Mouse (Mus musculus) NIH3T3 (cell line): ENCODE results near the gene Apof.

Experiments
- DNase-seq: peaks from one replicate; pipeline ENCODE4 v3.0.0-alpha.2; 2012; ENCODE audit warnings: low read depth

The Apof gene

DNA sequence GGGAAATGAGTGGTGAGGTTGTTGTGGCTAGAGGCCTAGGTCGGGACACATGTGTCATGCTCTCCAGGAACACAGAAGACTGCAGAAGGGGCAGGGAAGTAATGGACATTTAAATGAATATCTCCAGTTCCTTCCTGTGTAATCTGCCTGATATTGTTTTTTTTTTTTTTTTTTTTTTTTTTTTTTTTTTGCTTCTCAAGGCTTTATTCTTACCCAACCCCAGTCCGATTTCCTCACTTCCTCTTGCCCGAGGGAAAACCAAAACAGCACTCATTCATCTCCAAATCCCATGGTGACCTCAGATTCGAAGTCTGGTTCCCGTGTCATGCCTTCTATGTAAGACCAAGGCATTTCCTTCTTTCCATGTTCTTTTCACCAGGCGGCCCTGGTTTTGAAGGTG, 29.8 kb downstream of the Apof start:
- peak; percentile 61 for DNase-seq

DNA sequence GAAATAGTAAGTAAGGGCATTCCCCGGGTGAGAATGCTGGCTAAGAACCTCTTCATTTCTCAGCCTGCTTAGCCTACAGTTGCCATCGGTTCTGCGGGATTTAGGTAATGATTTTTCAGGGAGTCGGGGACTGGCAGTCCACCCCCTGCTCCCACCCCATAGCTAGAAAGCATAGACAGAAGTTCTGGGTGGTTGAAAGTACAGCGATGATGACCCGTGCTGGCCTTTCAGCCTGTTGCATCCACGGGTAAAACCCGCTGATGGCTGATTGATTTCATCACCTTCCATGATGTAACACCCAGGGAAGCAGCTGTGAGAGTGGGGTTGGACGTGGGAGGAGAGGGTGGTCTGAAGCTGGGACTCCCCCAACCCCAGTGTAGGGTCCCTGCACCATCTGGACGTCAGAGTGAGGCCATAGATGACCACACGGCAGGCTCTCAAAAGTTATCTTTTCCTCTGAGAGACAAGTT, 30.3 kb downstream of the Apof start, which contains the start of gene Il23a:
Gene Il23a, minus strand, starts transcription at position 51 of the 470 bp plus-strand sequence.
- DNase-seq = no peak

GRCm38 (mm10) chr10:128302357-128302756, 33.9 kb downstream of the Apof start:
- peak; percentile 37 for DNase-seq

- no peak for DNase-seq
Observed at GRCm38 (mm10) chr10:128302785-128303125, 34.3 kb downstream of the Apof start.

DNA sequence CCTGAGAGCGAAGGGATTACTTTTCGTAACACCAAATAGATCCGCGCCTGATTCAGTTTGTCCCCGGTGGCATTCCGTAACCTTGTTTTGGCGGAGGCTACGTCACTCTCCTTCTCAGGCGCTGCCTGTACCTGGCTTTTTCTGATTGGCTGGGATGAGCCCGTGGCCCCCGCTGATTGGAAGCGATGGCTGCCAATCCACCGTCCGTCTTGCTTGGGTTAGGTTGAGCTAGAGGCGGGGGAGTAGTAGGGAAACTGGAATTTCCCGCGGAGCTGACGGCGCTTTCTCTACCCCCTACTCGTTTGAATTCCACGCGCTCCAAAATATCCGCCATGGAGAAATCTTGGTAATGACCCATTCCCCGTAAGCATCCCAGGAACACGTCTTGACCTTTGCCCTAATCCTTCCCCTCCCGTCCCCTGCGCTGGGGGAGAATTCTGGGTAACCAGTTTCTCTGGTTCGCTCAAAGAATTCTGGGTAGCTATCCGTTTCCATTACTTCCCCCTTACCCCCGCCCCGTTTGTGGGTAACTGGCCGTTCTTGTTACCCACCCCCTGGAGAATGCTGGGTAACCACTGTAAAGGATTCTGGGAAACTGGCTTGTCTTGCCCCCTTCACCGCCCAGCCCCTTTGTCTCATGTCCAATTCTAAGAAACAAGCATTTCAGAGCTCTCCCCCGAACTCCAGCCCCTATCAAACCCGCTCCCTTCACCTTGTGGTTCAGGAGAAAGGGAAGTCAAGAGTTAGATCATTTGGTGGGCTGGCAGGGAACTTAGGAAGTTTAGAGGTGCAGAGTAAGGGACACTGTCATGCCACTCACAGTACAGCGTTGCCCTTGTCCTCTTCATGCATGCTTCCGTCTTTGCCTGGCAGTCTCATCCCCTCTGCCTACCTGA, 34.9 kb downstream of the Apof start, which contains the start of gene Pan2:
Gene Pan2, plus strand, starts transcription at position 210 of the 896 bp plus-strand sequence.
- DNase-seq = peak; percentile 100

- no peak for DNase-seq
Observed at GRCm38 (mm10) chr10:128309654-128310053, 41.2 kb downstream of the Apof start.

DNA sequence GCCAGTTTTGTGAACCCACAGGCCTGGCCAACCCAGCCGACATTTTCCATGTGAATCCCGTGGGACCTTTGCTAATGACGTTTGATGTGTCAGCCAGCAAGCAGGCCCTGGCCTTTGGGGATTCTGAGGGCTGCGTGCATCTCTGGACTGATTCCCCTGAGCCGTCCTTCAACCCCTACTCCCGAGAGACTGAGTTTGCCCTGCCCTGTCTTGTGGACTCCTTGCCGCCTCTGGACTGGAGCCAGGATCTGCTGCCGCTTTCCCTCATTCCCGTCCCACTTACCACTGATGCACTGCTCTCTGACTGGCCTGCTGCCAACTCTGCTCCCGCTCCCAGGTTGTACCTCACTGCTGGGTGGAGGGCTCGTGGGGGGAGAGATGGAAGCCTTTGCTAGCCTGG, 41.7 kb downstream of the Apof start:
- DNase-seq = no peak

GRCm38 (mm10) chr10:128310902-128311301, 42.4 kb downstream of the Apof start:
- DNase-seq = no peak

GRCm38 (mm10) chr10:128315578-128315977, 47.1 kb downstream of the Apof start:
- DNase-seq = no peak
